Mouse (Mus musculus) liver, adult 2 months (tissue): ENCODE measurements around the gene Gpsm3.

Experiments
- CTCF ChIP-seq: fragments of 200-500 bp; IDR thresholded peaks from 2 replicates; pipeline ENCODE4 v1.5.1; 2011; ENCODE audit warnings: low read depth, low read length, control low read depth
- POLR2A ChIP-seq: fragments of 200-500 bp; IDR thresholded peaks from 2 replicates; pipeline ENCODE4 v1.6.1; 2011; ENCODE audit warnings: low read length, control low read depth; ENCODE audit not compliant: insufficient read depth; ENCODE audit errors: extremely low read depth

DNA sequence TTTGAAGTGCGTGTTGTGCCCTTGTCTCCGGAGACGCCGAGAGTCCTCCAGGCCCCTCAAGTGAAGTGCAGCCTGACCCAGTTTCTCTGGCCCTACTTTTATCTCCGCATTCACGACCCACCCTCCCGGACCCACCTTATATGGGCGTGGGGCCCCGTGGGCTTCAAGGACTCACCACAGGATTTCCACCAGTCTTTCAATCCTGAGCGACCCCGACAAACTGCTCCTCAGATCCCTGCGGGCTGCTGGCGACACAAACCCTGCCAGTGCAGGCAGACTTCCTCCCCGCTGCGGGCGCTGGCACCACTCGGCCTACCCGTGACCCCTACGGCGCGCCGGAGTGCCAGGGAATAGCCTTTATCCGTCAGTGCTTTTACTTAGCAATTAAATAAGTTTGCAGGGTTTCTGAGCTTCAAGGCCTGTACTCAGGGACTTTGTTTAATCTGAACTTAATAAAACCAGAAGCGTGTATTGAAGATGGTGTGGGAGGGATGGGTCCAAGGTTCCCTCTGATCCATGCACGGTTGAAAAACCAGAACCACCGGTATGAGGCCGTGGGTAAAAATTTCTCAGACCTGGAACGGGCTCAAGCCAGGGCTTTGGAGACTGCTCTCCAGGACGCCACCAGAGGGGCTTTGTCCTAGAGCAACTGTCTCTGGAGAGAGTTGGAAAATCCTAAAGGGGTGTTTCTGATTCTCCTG is 38.5 kb downstream of the Gpsm3 start, which contains the start of gene Ppt2:
- no peak for TF ChIP-seq CTCF
- no peak for TF ChIP-seq POLR2A
